Mouse (Mus musculus): ENCODE results near the gene Hmgb1. TPM values are rescaled to one million over a fixed set of nuclear protein-coding genes. Genes with fewer than 3 reads are reported as not detected.

Hmgb1 gene
- polyA plus RNA-seq, 1 experiment from 2014 or later, result 1,034 TPM

- peak; percentile 97 for ATAC-seq (ENCODE audit: insufficient number of reproducible peaks, low FRiP score, low TSS enrichment, low read depth)
- Histone ChIP-seq H3K27ac (replicated peaks) (peak overlapping the region; percentile 99), H3K36me3 (no peaks in the 10 kb centered on the region), H3K27me3 (no peaks in the 10 kb centered on the region), H3K4me3 (replicated peaks) (peak overlapping the region; percentile 76), H3K9me3 (replicated peaks) (no peaks in the 10 kb centered on the region), H3K4me2 (replicated peaks) (peak overlapping the region; percentile 97), H3K4me1 (peaks cover 9% of the 10 kb centered on the region; the same call in 1 of the 2 replicates), H3K9ac (peak overlapping the region; percentile 99)
- under 1% methylated on average over 108 of the region's 110 CpGs for WGBS
Observed at GRCm38 (mm10) chr5:149052421-149053338, 131.6 kb downstream of the Hmgb1 start.

- no peaks in the 10 kb centered on the region for H3K27me3 ChIP-seq
- H3K4me1 ChIP-seq, result peaks cover 9% of the 10 kb centered on the region; the same call in 1 of the 2 replicates
- H3K27ac ChIP-seq (replicated peaks), result peak overlapping the region; percentile 99
- peak overlapping the region; percentile 72 for H3K4me2 ChIP-seq (replicated peaks)
- peak overlapping the region; percentile 99 for H3K9ac ChIP-seq
- peak overlapping the region; percentile 76 for H3K4me3 ChIP-seq (replicated peaks)
- H3K9me3 ChIP-seq (replicated peaks), result no peaks in the 10 kb centered on the region
- WGBS, result under 1% methylated on average over 59 of the region's 120 CpGs
- peaks cover 2% of the 10 kb centered on the region for H3K36me3 ChIP-seq
- peak; percentile 50 for ATAC-seq (ENCODE audit: insufficient number of reproducible peaks, low FRiP score, low TSS enrichment, low read depth)
Observed at GRCm38 (mm10) chr5:149051571-149052420, 132.5 kb downstream of the Hmgb1 start.

- Histone ChIP-seq H3K27me3 (no peaks in the 10 kb centered on the region), H3K9ac (peak overlapping the region; percentile 99), H3K4me1 (peaks cover 9% of the 10 kb centered on the region; the same call in 1 of the 2 replicates), H3K9me3 (replicated peaks) (no peaks in the 10 kb centered on the region), H3K4me3 (replicated peaks) (peak overlapping the region; percentile 76), H3K4me2 (replicated peaks) (peak overlapping the region; percentile 72), H3K27ac (replicated peaks) (peak overlapping the region; percentile 99), H3K36me3 (peaks cover 7% of the 10 kb centered on the region)
- no peak for ATAC-seq (ENCODE audit: insufficient number of reproducible peaks, low FRiP score, low TSS enrichment, low read depth)
- under 1% methylated on average over 27 of the region's 27 CpGs for WGBS
Observed at GRCm38 (mm10) chr5:149051194-149051570, 133.1 kb downstream of the Hmgb1 start.

DNA sequence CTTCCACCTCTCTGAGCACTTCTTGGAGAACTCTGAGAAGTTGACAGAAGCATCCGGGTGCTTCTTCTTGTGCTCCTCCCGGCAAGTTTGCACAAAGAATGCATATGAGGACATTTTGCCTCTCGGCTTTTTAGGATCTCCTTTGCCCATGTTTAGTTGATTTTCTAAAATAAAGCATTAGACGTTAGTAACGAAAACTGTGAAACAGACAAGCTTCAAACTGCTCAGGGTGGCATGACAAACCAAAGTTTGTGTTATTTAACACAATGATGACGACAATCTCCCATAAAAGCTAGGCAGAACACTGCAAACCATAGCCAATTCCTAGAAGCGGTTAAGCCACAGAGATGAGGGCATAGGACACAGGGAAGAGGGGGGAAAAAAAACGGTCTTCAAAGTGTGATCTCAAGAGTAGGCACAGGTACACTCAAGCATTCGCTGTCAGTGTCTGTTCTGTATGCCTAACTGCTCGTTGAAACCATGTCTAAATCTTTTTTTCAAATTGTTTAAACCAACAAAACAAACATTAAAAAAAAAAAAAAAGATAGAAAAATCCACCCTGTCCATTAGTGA lies 133.6 kb downstream of the Hmgb1 start:
- no peaks in the 10 kb centered on the region for H3K9me3 ChIP-seq (replicated peaks)

GRCm38 (mm10) chr5:149049435-149049834 lies 134.9 kb downstream of the Hmgb1 start:
- Histone ChIP-seq H3K4me1 (peaks cover 9% of the 10 kb centered on the region; the same call in 1 of the 2 replicates), H3K9me3 (replicated peaks) (no peaks in the 10 kb centered on the region), H3K4me3 (replicated peaks) (no peak overlapping the region), H3K4me2 (replicated peaks) (no peak overlapping the region), H3K27me3 (no peaks in the 10 kb centered on the region), H3K27ac (replicated peaks) (no peak overlapping the region), H3K9ac (no peak overlapping the region), H3K36me3 (peaks cover 18% of the 10 kb centered on the region)
- ATAC-seq (ENCODE audit: insufficient number of reproducible peaks, low FRiP score, low TSS enrichment, low read depth), result no peak
- WGBS, result 56% methylated on average over 3 of the region's 3 CpGs

More for the DNA sequence above, 133.6 kb downstream of the Hmgb1 start:
- no peaks in the 10 kb centered on the region for H3K27me3 ChIP-seq
- H3K4me1 ChIP-seq, result peaks cover 9% of the 10 kb centered on the region; the same call in 1 of the 2 replicates
- H3K36me3 ChIP-seq, result peaks cover 11% of the 10 kb centered on the region
- H3K27ac ChIP-seq (replicated peaks), result peak overlapping the region; percentile 99
- H3K9ac ChIP-seq, result peak overlapping the region; percentile 99
- ATAC-seq (ENCODE audit: insufficient number of reproducible peaks, low FRiP score, low TSS enrichment, low read depth), result no peak
- H3K4me2 ChIP-seq (replicated peaks), result peak overlapping the region; percentile 72
- peak overlapping the region; percentile 76 for H3K4me3 ChIP-seq (replicated peaks)
- 6% methylated on average over 10 of the region's 10 CpGs for WGBS

GRCm38 (mm10) chr5:149048961-149049360 lies 135.3 kb downstream of the Hmgb1 start:
- no peak overlapping the region for H3K4me2 ChIP-seq (replicated peaks)
- WGBS, result 89% methylated on average over 1 of the region's 1 CpGs
- H3K9me3 ChIP-seq (replicated peaks), result no peaks in the 10 kb centered on the region
- H3K9ac ChIP-seq, result no peak overlapping the region
- peaks cover 18% of the 10 kb centered on the region for H3K36me3 ChIP-seq
- H3K27ac ChIP-seq (replicated peaks), result no peak overlapping the region
- peaks cover 9% of the 10 kb centered on the region; the same call in 1 of the 2 replicates for H3K4me1 ChIP-seq
- no peak for ATAC-seq (ENCODE audit: insufficient number of reproducible peaks, low FRiP score, low TSS enrichment, low read depth)
- H3K27me3 ChIP-seq, result no peaks in the 10 kb centered on the region
- no peak overlapping the region for H3K4me3 ChIP-seq (replicated peaks)

DNA sequence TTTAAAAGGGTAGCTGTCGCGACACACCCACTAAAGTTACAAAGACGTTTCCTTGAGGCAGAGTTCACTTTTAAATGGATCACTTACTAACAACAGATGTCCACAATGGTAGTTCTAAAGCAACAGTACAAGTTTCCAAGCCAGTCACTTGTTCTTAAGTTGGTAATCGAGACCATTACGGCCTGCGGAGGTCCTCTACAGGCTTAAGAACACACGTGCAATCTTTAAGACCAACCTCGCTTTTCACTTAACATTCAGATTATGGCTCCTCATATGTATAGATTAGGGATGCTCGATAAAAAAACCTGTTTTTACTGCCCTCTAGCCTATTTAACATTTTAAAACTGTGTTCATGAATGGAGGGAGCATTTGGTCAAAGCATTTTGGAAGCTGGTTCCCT lies 137.6 kb downstream of the Hmgb1 start:
- no peak for ATAC-seq (ENCODE audit: insufficient number of reproducible peaks, low FRiP score, low TSS enrichment, low read depth)
- WGBS, result 51% methylated on average over 9 of the region's 9 CpGs
- H3K4me3 ChIP-seq (replicated peaks), result no peak overlapping the region
- peaks cover 18% of the 10 kb centered on the region for H3K36me3 ChIP-seq
- H3K9me3 ChIP-seq (replicated peaks), result no peaks in the 10 kb centered on the region
- H3K4me2 ChIP-seq (replicated peaks), result no peak overlapping the region
- H3K9ac ChIP-seq, result no peak overlapping the region
- H3K27ac ChIP-seq (replicated peaks), result no peak overlapping the region
- H3K27me3 ChIP-seq, result no peaks in the 10 kb centered on the region
- H3K4me1 ChIP-seq, result no peaks in the 10 kb centered on the region

- H3K9ac ChIP-seq, result no peak overlapping the region
- no peak for ATAC-seq (ENCODE audit: insufficient number of reproducible peaks, low FRiP score, low TSS enrichment, low read depth)
- H3K9me3 ChIP-seq (replicated peaks), result no peaks in the 10 kb centered on the region
- no peak overlapping the region for H3K4me2 ChIP-seq (replicated peaks)
- H3K27me3 ChIP-seq, result no peaks in the 10 kb centered on the region
- no peaks in the 10 kb centered on the region for H3K4me1 ChIP-seq
- 84% methylated on average over 9 of the region's 9 CpGs for WGBS
- H3K36me3 ChIP-seq, result peaks cover 18% of the 10 kb centered on the region
- no peak overlapping the region for H3K4me3 ChIP-seq (replicated peaks)
- no peak overlapping the region for H3K27ac ChIP-seq (replicated peaks)
Observed at GRCm38 (mm10) chr5:149045470-149046085, 138.7 kb downstream of the Hmgb1 start.

GRCm38 (mm10) chr5:149045054-149045453 lies 139.2 kb downstream of the Hmgb1 start:
- 77% methylated on average over 7 of the region's 7 CpGs for WGBS
- Histone ChIP-seq H3K4me2 (replicated peaks) (no peak overlapping the region), H3K4me1 (no peaks in the 10 kb centered on the region), H3K9me3 (replicated peaks) (no peaks in the 10 kb centered on the region), H3K27ac (replicated peaks) (no peak overlapping the region), H3K4me3 (replicated peaks) (no peak overlapping the region), H3K36me3 (peaks cover 18% of the 10 kb centered on the region), H3K9ac (no peak overlapping the region), H3K27me3 (no peaks in the 10 kb centered on the region)
- no peak for ATAC-seq (ENCODE audit: insufficient number of reproducible peaks, low FRiP score, low TSS enrichment, low read depth)

DNA sequence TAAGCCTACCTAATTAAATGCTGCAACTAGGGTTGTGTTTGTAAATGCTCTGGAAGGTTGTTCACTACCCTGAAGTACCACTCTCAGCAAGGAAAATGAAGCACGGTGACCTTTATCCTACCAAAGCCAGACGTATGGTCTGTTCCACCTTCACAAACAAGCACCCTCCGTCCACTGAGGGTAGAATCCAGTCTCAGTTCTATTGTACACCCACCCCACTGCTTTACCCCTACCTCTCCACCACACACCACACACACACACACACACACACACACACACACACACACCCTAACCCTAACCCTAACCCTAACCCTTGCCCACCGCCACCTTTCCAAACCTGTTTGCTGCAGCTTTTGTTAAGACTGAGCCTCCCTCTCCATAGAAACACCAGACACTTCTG lies 140.2 kb downstream of the Hmgb1 start:
- Histone ChIP-seq H3K9me3 (replicated peaks) (no peaks in the 10 kb centered on the region), H3K27me3 (no peaks in the 10 kb centered on the region), H3K4me2 (replicated peaks) (no peak overlapping the region), H3K4me3 (replicated peaks) (no peak overlapping the region), H3K9ac (no peak overlapping the region), H3K4me1 (no peaks in the 10 kb centered on the region), H3K36me3 (peaks cover 18% of the 10 kb centered on the region), H3K27ac (replicated peaks) (no peak overlapping the region)
- no peak for ATAC-seq (ENCODE audit: insufficient number of reproducible peaks, low FRiP score, low TSS enrichment, low read depth)
- WGBS, result 86% methylated on average over 4 of the region's 4 CpGs
